Mouse (Mus musculus) inflammation-experienced regulatory T-cells, adult 16 weeks (primary cell): Measurements from ENCODE around the gene Fam83f. TPM values are rescaled to one million over a fixed set of nuclear protein-coding genes. Genes with fewer than 3 reads are reported as not detected.

Source experiments
- polyA plus RNA-seq: library from polyadenylated mRNA; unstranded; fragments of 100-300 nt; shearing (Covaris generic); gene quantifications from one replicate; pipeline ENCODE4 v1.2.1, GENCODE M21; 2017

Gene Fam83f
- polyA plus RNA-seq: 0.24 TPM

DNA sequence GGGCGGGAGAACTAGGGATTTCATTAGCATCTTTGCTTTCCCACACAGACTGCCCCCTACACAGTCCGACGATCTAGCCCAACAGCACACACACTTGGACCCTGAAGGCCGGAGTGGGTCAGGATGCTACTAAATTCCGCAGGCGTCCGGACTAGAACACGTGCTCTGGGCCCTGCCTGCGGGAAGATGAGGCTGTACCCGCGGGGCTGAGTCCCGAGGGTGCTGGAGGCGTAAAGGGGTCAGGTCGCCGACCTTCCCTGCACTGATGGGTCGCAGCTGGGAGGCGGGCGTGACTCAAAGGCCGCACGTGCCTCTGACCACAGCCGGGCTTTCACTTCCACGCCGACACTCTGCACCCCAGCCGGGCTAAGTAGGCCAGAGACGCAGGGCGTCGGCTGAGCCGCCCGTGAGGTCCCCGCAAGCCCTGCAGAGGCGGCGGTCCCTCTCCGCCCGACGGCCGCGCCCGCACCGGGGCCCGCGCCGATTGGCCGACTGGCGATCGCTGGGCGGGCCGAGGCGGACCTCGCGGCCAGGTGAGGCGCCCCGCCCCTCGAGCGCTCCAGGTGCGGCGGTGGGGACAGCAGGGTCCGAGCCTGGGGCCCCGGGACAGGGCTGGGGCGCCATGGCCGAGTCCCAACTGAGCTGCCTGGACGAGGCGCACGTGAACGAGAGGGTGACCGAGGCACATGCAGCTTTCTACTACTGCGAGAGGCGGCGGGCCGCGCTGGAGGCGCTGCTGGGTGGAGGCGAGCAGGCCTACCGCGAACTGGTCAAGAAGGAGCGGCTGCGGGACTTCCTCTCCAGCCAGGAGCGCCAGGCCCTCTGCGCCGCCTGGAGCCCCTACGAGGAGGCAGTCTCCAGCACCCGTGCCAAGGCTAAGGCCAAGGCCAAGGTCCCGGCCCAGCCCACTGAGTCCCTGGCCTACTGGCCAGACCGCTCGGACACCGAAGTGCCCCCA is at the start of gene Fam83f:
Gene Fam83f (plus strand): TSS at position 553 of the 958 bp plus-strand sequence.

GRCm38 (mm10) chr15:80710608-80711363 is 39.1 kb downstream of the Fam83f start, which contains the start of gene Tnrc6b:
Tnrc6b (plus strand) TSS chr15:80711313.

Other genes with a start within 250 kb of the Fam83f start
- gene Enthd1, start 106.7 kb upstream of the Fam83f start, polyA plus RNA-seq: 0.22 TPM
- 57.3 TPM for gene Grap2, start 99.3 kb upstream of the Fam83f start, polyA plus RNA-seq
- gene Tnrc6b, start 39.5 kb downstream of the Fam83f start, polyA plus RNA-seq: 69.4 TPM